In genomic region chr3:15056788-15057585, GRCm38 (mm10) we compare ENCODE assay signal across 6 mouse cellular contexts.
DNase-seq lines count a peak whose midpoint lies in the region; TF ChIP-seq lines count a peak whose summit lies in the region.
"Not testable (repeated sequence)": the region's sequence is repeated elsewhere in the genome, so short reads cannot be mapped to it uniquely, and the experiment has no call there.

No protein-coding gene starts in this region.

- H3K4me3 ChIP-seq in ES-Bruce4 (ENCODE audit: low read depth, low read length) = not testable (repeated sequence)
- H3K4me3 ChIP-seq in ES-E14 (ENCODE audit: insufficient read depth in 1 of 2, low read depth in 1 of 2, low read length in 2 of 2, poor library complexity in 1 of 2, severe bottlenecking in 1 of 2) = peak overlapping the region in 1 of 2 experiments; percentile 34; a peak in 2 of 4 replicates

- H3K36me3 ChIP-seq in ES-Bruce4 (ENCODE audit: control insufficient read depth, insufficient read depth, low read length, poor library complexity, severe bottlenecking); ES-E14 (ENCODE audit: control insufficient read depth, insufficient read depth, low read length, poor library complexity, severe bottlenecking): not testable (repeated sequence)

- not testable (repeated sequence) for TF ChIP-seq CTCF in ES-Bruce4 (IDR thresholded peaks at IDR 0.05; ENCODE audit: low read depth, low read length)

- not testable (repeated sequence) for H3K27me3 ChIP-seq in ES-Bruce4 (ENCODE audit: control insufficient read depth, insufficient read depth, low read length, poor library complexity, severe bottlenecking)

- not testable (repeated sequence) for TF ChIP-seq POLR2A in ES-Bruce4 (IDR thresholded peaks at IDR 0.05; ENCODE audit: insufficient read depth, low read length)

- in situ Hi-C loops in ES-E14 (cut with MboI; ENCODE audit: low sequenced_read_pairs in 2 of 2, unreplicated experiment in 2 of 2) = not testable (repeated sequence)

- peak overlapping the region; percentile 83 for H3K27ac ChIP-seq in ES-Bruce4 (ENCODE audit: insufficient read depth, low read length)
- peak overlapping the region; percentile 95 for H3K27ac ChIP-seq in ES-E14 (ENCODE audit: insufficient read depth, low read depth, low read length, poor library complexity, severe bottlenecking)

- H3K9me3 ChIP-seq in ES-Bruce4 (replicated peaks; ENCODE audit: control insufficient read depth, insufficient read depth, low read length, poor library complexity, severe bottlenecking) = peaks cover 53% of the 10 kb centered on the region
- not testable (repeated sequence) for H3K9me3 ChIP-seq in ES-E14 (ENCODE audit: control insufficient read depth, insufficient read depth, low read depth, low read length)

- not testable (repeated sequence) for H3K4me1 ChIP-seq in ES-Bruce4 (ENCODE audit: control insufficient read depth, insufficient read depth, low read length)
- peaks cover 0 to 15% of the 10 kb centered on the region in 2 experiments; a peak in 1 of 4 replicates for H3K4me1 ChIP-seq in ES-E14 (ENCODE audit: control insufficient read depth in 2 of 2, insufficient read depth in 2 of 2, low read length in 2 of 2, poor library complexity in 1 of 2)

- DNase-seq in ES-E14 (ENCODE audit: low read depth, low spot score) (peak; percentile 56), ZHBTc4 (ENCODE audit: low read depth, low spot score) (peak; percentile 92)
- peak; percentile 27 for DNase-seq in kidney, adult 18-20 months
- peak; percentile 26 to 35 for DNase-seq in kidney, adult 8-10 months
- DNase-seq in kidney, postnatal 36 days = peak; percentile 31 to 47

- not testable (repeated sequence) for H3K9ac ChIP-seq in ES-Bruce4 (ENCODE audit: low read depth, poor library complexity, severe bottlenecking); ES-E14 (ENCODE audit: insufficient read depth, low read depth, low read length, poor library complexity, severe bottlenecking)

- TF ChIP-seq EP300 in ES-Bruce4 (IDR thresholded peaks at IDR 0.05; ENCODE audit: insufficient read depth, low read depth, low read length) = peak; percentile 80

TF ChIP-seq in ES-E14, 5 proteins besides CTCF, POLR2A, EP300 and RAD21:
- peak; percentile 69; the same call in 1 of the 2 replicates for TF ChIP-seq CHD2 (IDR thresholded peaks at IDR 0.05; ENCODE audit: low read depth, low read length)

Comparison
In these comparisons a context has a peak if more than half of its experiments do, and no peak if none do; other contexts are left out.
1. DNase-seq: peak in every context shown above with its lines; median percentile 92 in ZHBTc4; 56 in ES-E14; 39 in kidney, postnatal 36 days; 30 in kidney, adult 8-10 months; 27 in kidney, adult 18-20 months.